Mouse (Mus musculus) intestine, embryonic 14.5 days (tissue): ENCODE results near the gene Tenm4. TPM values are rescaled to one million over a fixed set of nuclear protein-coding genes. Genes with fewer than 3 reads are reported as not detected.

Source experiments
- ATAC-seq: fragments of 200-750 bp; cut with Nextera tagmentation; replicated peaks from 2 replicates; pipeline ENCODE4 v1.8.0; 2017; ENCODE audit warnings: low read depth, moderate number of reproducible peaks, moderate TSS enrichment, moderate library complexity; ENCODE audit not compliant: low FRiP score, low TSS enrichment
- DNase-seq: peaks from one replicate; pipeline ENCODE4 v3.0.0-alpha.2; 2018; ENCODE audit warnings: low spot score
- H3K27ac ChIP-seq: fragments of 300-500 bp; sonication (generic); 2 replicates; pipeline ENCODE4 v1.5.1; 2014; ENCODE audit warnings: low read depth, mild to moderate bottlenecking, control low read depth
- H3K27me3 ChIP-seq: fragments of 300-500 bp; sonication (generic); replicated peaks from 2 replicates; pipeline ENCODE4 v1.6.1; 2014; ENCODE audit warnings: low read length, control low read depth; ENCODE audit not compliant: control insufficient read depth, insufficient read depth
- H3K36me3 ChIP-seq: fragments of 300-500 bp; sonication (generic); 2 replicates; pipeline ENCODE4 v1.6.1; 2014; ENCODE audit warnings: low read length, control low read depth; ENCODE audit not compliant: control insufficient read depth, insufficient read depth
- H3K4me1 ChIP-seq: fragments of 300-500 bp; sonication (generic); replicated peaks from 2 replicates; pipeline ENCODE4 v1.6.1; 2014; ENCODE audit warnings: low read length, control low read depth, mixed read lengths; ENCODE audit not compliant: control insufficient read depth, insufficient read depth
- H3K4me2 ChIP-seq: fragments of 300-500 bp; sonication (generic); 2 replicates; pipeline ENCODE4 v1.6.1; 2014; ENCODE audit warnings: low read length
- H3K4me3 ChIP-seq: fragments of 300-500 bp; sonication (generic); 2 replicates; pipeline ENCODE4 v1.5.1; 2014; ENCODE audit warnings: low read depth, low read length, control low read depth, mixed read lengths
- H3K9ac ChIP-seq: fragments of 300-500 bp; sonication (generic); 2 replicates; pipeline ENCODE4 v1.6.1; 2014; ENCODE audit warnings: mild to moderate bottlenecking, low read length
- H3K9me3 ChIP-seq: fragments of 300-500 bp; sonication (generic); 2 replicates; pipeline ENCODE4 v1.6.1; 2016; ENCODE audit warnings: low read length, control low read depth; ENCODE audit not compliant: control insufficient read depth
- WGBS: fragments of 180-500 bp; shearing (Covaris S2); extraction: QIAGEN DNeasy Blood & Tissue Kit; methylation state at CpG from one replicate; pipeline ENCODE4 v1.1.7; 2014; 5-methylcytosine and 5-hydroxymethylcytosine counted together
- polyA plus RNA-seq: library from polyadenylated mRNA; unstranded; fragments of >200 nt; fragmentation: Nextera tagmentation; extraction: Ambion mirVana; gene quantifications from 2 replicates; pipeline ENCODE4 v1.2.1, GENCODE M21; 2014

The Tenm4 gene
- polyA plus RNA-seq, 1 experiment from 2014 or later = 36.5 TPM

- peaks cover 14% of the 10 kb centered on the region; the same call in 1 of the 2 replicates for H3K36me3 ChIP-seq
- H3K27ac ChIP-seq = no peak overlapping the region
- no peak overlapping the region for H3K4me3 ChIP-seq
- H3K4me2 ChIP-seq = no peak overlapping the region
- H3K9me3 ChIP-seq = no peaks in the 10 kb centered on the region
- no peak overlapping the region for H3K9ac ChIP-seq
- ATAC-seq = no peak
- DNase-seq = no peak
- no peaks in the 10 kb centered on the region for H3K4me1 ChIP-seq
- 88% methylated on average over 4 of the region's 4 CpGs for WGBS
- H3K27me3 ChIP-seq = no peaks in the 10 kb centered on the region
These were observed 560.9 kb downstream of the Tenm4 start for GRCm38 (mm10) chr7:96731947-96732346.

GRCm38 (mm10) chr7:96734315-96735058 lies 563.4 kb downstream of the Tenm4 start:
- no peak for ATAC-seq
- Histone ChIP-seq H3K27ac (no peak overlapping the region), H3K4me2 (no peak overlapping the region), H3K27me3 (no peaks in the 10 kb centered on the region), H3K9me3 (no peaks in the 10 kb centered on the region), H3K4me1 (no peaks in the 10 kb centered on the region), H3K4me3 (no peak overlapping the region), H3K9ac (no peak overlapping the region), H3K36me3 (peaks cover 14% of the 10 kb centered on the region)
- DNase-seq = no peak
- WGBS = 76% methylated on average over 7 of the region's 7 CpGs

- Histone ChIP-seq H3K27ac (no peak overlapping the region), H3K4me3 (no peak overlapping the region), H3K4me2 (no peak overlapping the region), H3K4me1 (peaks cover 13% of the 10 kb centered on the region), H3K27me3 (no peaks in the 10 kb centered on the region), H3K9ac (no peak overlapping the region), H3K36me3 (peaks cover 10% of the 10 kb centered on the region), H3K9me3 (no peaks in the 10 kb centered on the region)
- DNase-seq (no peak), ATAC-seq (no peak)
- 67% methylated on average over 6 of the region's 6 CpGs for WGBS
These were observed 569.6 kb downstream of the Tenm4 start for GRCm38 (mm10) chr7:96740631-96741030.

GRCm38 (mm10) chr7:96742221-96742620 lies 571.2 kb downstream of the Tenm4 start:
- Histone ChIP-seq H3K27me3 (no peaks in the 10 kb centered on the region), H3K9me3 (no peaks in the 10 kb centered on the region), H3K9ac (no peak overlapping the region), H3K4me1 (peaks cover 20% of the 10 kb centered on the region), H3K4me3 (no peak overlapping the region), H3K4me2 (no peak overlapping the region), H3K27ac (no peak overlapping the region), H3K36me3 (peaks cover 2% of the 10 kb centered on the region; the same call in 1 of the 2 replicates)
- ATAC-seq (no peak), DNase-seq (no peak)
- 41% methylated on average over 7 of the region's 7 CpGs for WGBS

GRCm38 (mm10) chr7:96745956-96746355 lies 574.9 kb downstream of the Tenm4 start:
- Histone ChIP-seq H3K9me3 (no peaks in the 10 kb centered on the region), H3K27ac (peak overlapping the region; percentile 43; the same call in 1 of the 2 replicates), H3K4me1 (peaks cover 29% of the 10 kb centered on the region), H3K36me3 (no peaks in the 10 kb centered on the region), H3K27me3 (no peaks in the 10 kb centered on the region), H3K4me3 (no peak overlapping the region), H3K9ac (no peak overlapping the region), H3K4me2 (no peak overlapping the region)
- WGBS = 27% methylated on average over 6 of the region's 6 CpGs
- ATAC-seq (peak; percentile 83), DNase-seq (no peak)

- Histone ChIP-seq H3K4me2 (no peak overlapping the region), H3K27me3 (no peaks in the 10 kb centered on the region), H3K36me3 (no peaks in the 10 kb centered on the region), H3K9ac (no peak overlapping the region), H3K9me3 (no peaks in the 10 kb centered on the region), H3K4me3 (no peak overlapping the region), H3K4me1 (peaks cover 29% of the 10 kb centered on the region), H3K27ac (no peak overlapping the region)
- DNase-seq = no peak
- WGBS = 79% methylated on average over 4 of the region's 4 CpGs
- ATAC-seq = no peak
These were observed 575.7 kb downstream of the Tenm4 start for GRCm38 (mm10) chr7:96746706-96747105.

- ATAC-seq (no peak), DNase-seq (no peak)
- 57% methylated on average over 7 of the region's 7 CpGs for WGBS
- no peaks in the 10 kb centered on the region for H3K9me3 ChIP-seq
- no peaks in the 10 kb centered on the region for H3K27me3 ChIP-seq
- H3K4me3 ChIP-seq = no peak overlapping the region
- no peaks in the 10 kb centered on the region for H3K36me3 ChIP-seq
- H3K4me1 ChIP-seq = peaks cover 21% of the 10 kb centered on the region
- H3K4me2 ChIP-seq = no peak overlapping the region
- no peak overlapping the region for H3K9ac ChIP-seq
- H3K27ac ChIP-seq = no peak overlapping the region
These were observed 577.5 kb downstream of the Tenm4 start for GRCm38 (mm10) chr7:96748538-96749045.

- WGBS = 48% methylated on average over 8 of the region's 8 CpGs
- no peaks in the 10 kb centered on the region for H3K36me3 ChIP-seq
- DNase-seq = no peak
- no peak overlapping the region for H3K4me2 ChIP-seq
- H3K4me3 ChIP-seq = no peak overlapping the region
- no peaks in the 10 kb centered on the region for H3K27me3 ChIP-seq
- H3K27ac ChIP-seq = no peak overlapping the region
- peaks cover 22% of the 10 kb centered on the region for H3K4me1 ChIP-seq
- H3K9ac ChIP-seq = no peak overlapping the region
- no peaks in the 10 kb centered on the region for H3K9me3 ChIP-seq
- ATAC-seq = no peak
These were observed 578.7 kb downstream of the Tenm4 start for GRCm38 (mm10) chr7:96749753-96750152.

GRCm38 (mm10) chr7:96751236-96751635 lies 580.2 kb downstream of the Tenm4 start:
- Histone ChIP-seq H3K4me1 (peaks cover 25% of the 10 kb centered on the region), H3K4me3 (no peak overlapping the region), H3K36me3 (no peaks in the 10 kb centered on the region), H3K9me3 (no peaks in the 10 kb centered on the region), H3K27ac (no peak overlapping the region), H3K9ac (no peak overlapping the region), H3K27me3 (no peaks in the 10 kb centered on the region), H3K4me2 (no peak overlapping the region)
- WGBS = 97% methylated on average over 2 of the region's 2 CpGs
- DNase-seq (no peak), ATAC-seq (no peak)
